Mouse (Mus musculus) layer of hippocampus, adult 9-10 months (tissue): ENCODE data around the gene Jam3.

ENCODE experiments used
- DNase-seq: peaks from one replicate; pipeline ENCODE4 v3.0.0; 2022; ENCODE audit warnings: low spot score

The Jam3 gene

GRCm38 (mm10) chr9:27111756-27112155 lies 43.5 kb downstream of the Jam3 start:
- no peak for DNase-seq

DNA sequence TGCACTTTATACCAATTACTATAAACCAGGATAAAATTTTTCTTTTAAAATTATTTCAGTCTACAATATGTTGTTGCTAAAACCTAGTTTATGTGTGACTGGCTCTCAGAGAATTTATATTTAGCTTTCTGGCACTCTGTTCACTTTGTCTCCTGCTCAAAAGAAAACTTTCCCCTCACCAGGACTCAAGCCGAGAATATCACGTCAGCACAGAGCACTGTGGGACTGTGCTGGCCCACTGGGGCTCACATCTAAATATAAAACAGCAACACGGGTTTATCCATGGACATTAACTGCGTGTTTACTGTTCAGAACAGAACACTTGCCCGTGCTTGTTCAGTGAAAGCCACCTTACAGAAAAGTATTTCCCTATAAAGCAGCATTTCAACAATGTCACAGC lies 44.5 kb downstream of the Jam3 start:
- no peak for DNase-seq

GRCm38 (mm10) chr9:27109533-27110514 lies 45.4 kb downstream of the Jam3 start:
- no peak for DNase-seq

GRCm38 (mm10) chr9:27108451-27108850 lies 46.8 kb downstream of the Jam3 start:
- no peak for DNase-seq

GRCm38 (mm10) chr9:27106081-27106480 lies 49.1 kb downstream of the Jam3 start:
- peak; percentile 74 for DNase-seq

GRCm38 (mm10) chr9:27101466-27101865 lies 53.8 kb downstream of the Jam3 start:
- DNase-seq = no peak

DNA sequence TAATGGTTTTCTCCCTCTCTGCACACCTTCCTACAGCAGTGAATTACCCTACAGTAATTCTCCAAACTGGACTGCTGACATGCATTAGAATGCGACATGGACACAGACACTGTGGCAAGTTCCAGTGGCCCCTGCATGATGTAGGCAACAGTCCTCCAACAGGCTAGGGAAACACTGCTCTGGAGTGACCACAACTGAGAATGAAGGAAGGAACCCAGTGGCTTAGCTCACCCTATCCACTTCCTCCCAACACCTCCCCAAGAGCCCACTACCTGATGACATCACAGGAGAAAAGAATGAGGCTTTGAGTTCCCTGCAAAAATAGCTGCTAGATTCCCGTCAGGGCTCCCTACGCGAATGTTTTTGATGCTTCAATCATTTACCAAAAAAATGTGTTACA lies 55.7 kb downstream of the Jam3 start:
- no peak for DNase-seq

DNA sequence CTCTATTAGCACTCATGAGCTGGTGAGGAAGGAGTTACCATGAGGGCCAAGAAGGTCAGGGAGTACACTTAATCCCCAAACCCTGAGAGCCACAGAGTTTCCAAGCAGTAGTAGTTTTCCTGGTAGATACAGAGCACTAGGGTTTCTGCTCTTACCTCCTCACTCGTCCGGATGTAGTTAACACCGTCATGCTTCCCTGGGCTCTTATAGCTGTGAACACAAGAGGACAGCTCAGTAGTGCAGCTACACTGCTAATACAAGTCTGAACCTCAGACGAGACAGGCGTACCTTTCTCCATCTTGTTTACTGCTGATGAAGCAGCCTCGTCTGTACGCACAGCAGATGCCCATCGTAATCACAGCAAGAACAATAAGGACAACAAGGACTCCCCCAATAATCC lies 56.7 kb downstream of the Jam3 start:
- DNase-seq = no peak

DNA sequence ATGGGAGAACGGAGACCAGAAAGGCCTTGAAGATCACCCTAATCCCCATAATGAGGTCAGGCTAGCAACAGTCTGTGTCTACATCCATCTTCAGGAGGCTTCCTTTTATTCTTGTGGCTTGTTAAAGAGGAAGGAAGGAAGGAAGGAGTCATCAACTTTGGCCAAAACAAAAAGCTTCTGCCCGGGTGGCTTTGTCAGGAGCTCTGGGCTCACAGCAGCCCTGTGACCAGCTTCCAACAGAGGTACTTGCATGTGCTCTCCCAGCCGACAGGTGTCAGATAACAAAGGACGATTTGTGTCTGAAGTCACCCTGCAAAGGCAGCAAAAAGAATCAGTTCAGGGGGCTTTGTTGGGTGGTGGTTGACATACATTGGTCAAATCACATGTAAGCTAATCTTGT lies 57.1 kb downstream of the Jam3 start:
- no peak for DNase-seq

DNA sequence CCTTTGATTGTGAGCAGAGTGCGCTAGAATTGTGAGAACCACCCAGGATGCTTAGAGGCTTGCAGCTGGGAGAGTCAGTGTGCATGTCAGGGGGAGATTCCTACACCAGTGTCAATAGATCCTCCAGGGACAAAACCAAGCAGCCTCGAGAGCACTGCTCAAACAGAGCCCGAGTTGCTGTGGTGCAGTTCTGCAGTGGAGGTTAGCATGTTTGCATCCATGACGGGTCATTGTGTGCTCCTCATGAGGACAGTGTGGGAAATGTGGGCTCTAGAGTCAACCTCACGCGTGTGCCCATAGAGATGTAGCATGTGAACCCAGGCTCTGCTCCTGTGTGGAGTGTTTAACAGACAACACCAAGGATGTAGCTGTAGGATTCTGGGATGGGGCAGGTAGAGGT lies 62.3 kb downstream of the Jam3 start:
- no peak for DNase-seq

DNA sequence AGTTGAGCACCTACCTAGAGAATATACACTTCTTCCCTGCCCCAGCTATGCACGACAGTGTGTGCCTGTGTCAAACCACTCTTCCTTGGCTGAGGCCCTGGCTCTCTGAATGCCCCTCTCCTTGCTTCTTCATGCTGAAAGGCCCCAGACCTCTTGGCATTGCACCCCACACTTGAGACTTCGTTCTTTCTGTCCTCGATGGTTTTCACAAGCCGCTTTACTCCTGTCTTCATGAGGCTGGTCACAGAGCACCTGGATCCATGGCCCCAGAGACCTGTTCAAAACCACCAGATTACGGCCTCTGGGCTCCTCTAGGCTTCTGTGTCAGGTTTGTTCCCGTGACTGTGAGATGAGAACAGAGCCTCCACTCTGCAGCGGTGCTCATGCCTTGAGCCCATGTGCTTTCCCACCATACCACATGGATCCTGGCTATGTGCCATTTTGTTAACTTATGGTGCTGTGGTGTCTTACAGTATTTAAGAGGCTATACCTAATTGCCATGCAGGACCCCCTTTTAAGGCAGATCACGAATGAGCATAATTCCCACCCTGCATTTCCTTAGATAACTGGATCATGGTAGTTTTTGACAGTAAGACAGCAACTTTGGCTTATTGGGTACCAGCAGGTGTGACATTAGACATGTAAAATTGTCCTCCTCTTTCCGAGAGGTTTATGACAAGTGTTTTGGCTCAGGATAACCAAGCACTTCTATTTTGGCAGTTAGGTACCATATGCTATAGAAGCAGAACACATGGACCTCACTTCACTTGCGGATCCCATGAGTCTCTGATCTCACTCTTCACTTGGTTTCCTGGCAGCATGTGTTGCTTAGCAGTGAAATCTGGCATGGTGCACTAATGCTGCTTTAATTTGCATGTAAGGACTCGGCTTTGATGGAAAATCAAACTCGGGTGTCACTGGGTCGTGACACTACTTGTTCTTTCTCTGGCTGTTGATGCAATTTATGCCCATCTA lies 64.1 kb downstream of the Jam3 start:
- DNase-seq = peak; percentile 75

DNA sequence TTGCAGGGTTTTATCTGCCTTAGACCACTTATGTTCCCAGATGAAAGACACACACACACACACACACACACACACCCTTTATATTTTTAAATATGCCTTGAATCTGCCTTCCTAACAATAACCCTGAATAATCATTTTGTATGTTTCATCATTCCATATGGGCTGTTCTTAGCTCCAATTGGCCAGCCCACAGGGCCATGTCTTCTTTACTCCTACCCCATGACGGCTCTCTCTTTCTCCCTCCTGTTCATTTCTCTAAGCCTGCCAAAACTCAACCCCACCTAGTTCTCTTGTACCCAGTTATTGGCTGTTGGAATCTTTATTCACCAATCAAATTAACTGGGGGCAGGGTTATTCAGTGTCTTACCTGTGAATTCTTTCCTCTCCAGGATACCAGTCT lies 65.1 kb downstream of the Jam3 start:
- DNase-seq = no peak

DNA sequence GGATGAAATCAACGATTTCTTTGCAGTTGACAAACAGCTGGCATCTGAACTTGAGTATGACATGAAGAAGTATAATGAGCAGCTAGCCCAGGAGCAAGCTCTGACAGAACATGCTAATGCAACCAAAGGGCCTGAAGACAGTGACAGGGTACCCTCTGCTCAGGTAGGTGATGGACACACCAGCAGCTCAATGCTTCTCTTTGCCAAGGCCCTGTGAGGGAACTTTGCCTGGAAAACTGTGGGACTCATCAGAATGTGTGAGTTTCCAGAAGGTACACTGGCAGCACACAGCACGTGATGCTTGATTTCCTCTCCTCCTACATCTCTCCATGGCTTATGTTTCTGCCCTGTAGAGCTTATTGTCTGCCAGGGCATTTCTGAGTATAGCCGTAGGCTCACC lies 67.8 kb downstream of the Jam3 start:
- no peak for DNase-seq

- DNase-seq = no peak
Measured at GRCm38 (mm10) chr9:27086256-27086655, 69.0 kb downstream of the Jam3 start.

DNA sequence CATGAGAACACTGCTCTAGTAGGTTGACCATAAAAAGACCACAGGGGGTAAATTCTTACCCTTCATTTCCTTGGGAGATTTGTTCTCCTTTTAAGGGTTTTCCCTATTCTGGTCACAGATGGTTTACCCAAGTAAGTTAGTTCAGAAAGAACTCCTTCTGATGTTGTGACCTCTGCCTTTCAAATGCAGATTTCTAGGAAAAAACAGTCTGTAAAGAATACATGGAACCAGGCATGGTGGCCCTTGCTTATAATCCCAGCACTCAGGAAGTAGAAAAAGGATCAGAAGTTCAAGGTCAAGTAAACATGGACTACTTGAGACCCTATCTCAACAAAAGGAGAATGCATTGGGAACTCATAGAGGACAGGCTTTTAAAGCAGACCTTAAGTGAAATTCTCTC lies 79.4 kb downstream of the Jam3 start:
- no peak for DNase-seq

DNA sequence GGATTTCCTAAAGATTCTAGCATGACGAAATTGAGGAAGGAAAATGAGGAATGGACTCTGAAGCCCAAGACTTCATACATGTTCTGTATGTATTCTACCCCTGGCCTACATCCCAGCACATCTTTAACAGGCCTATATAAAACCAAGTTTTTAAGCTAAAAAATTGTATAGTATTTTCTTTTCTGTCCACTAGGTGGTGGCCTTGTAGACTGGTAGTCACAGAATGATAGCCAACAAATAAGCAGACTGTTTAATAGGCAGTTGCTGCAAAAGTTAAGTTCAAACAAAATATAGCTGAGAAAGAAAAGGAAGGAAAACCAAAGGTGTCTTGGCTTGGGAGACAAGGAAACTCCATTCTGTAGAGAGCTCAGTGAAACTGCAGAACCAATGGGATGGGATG lies 80.5 kb downstream of the Jam3 start:
- no peak for DNase-seq

DNA sequence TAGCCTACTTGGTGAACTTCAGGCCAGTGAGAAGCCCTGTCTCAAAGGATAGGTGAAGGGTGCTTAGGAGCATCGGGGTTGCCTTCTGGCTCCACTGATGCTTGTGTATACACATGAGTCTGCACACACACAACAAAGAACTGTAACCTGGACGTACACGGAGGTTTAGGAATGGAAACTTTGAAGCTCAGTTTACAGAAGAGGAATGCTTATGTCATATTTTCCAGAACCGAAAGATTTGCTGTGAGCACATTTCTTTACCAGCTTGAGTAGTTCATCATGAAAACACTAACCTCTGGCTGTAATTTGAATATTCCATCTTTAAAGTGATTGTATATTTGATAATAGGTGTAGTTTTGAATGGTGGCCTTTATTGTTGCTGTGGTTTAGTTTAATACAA lies 84.3 kb downstream of the Jam3 start:
- DNase-seq = no peak

- peak; percentile 10 for DNase-seq
Measured at GRCm38 (mm10) chr9:27058341-27058740, 96.9 kb downstream of the Jam3 start.

DNA sequence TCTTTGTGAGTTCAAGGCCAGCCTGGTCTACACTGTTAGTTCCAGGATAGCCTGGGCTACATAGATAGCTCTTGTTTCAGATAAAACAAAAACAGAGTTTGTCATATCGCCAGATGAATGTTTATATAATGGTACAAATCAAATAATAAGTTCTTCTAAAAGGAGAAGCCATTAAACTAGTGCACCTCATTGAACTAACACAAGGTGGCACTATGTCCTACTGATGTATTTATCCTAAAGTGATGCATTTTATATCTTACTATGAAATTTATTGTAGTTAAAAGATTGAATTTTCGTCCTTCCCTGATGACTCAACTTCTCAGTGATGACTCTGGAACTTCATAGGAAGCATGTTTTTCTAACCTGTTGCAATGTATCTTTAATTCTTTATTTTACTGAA lies 105.7 kb downstream of the Jam3 start:
- no peak for DNase-seq
